Mouse (Mus musculus) gastrocnemius, postnatal 4 days (tissue): ENCODE measurements at regions not wholly inside any gene's neighbourhood (a gene's known extent, or its start where the extent isn't known, plus 50 kb on each side); places are given as distances from the start of the nearest gene placed in this dataset.

Source experiments
- DNase-seq, 2 experiments: peaks; one replicate each; pipeline ENCODE4 v3.0.0; 2021 to 2022; ENCODE audit warnings: low spot score in 2 of 2, mixed read lengths in 2 of 2

DNA sequence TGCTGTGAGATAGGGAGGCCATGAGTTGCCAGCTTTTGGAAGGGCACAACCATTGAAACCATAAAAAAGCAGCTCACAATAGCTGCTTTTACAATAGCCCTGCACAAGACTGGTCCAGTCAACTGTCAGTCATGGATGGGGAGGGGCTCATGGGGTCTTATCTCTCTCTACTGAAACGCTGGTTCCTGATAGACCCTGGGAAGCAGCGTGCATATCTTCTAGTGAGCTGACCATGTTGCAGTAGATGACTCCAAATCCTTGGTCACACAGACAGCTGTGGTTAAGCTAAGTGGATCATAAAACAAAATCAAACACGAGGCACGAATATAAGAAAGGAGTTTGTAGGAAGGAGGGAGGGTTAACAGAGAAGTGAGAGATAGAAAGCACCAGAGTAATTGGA is 105.0 kb downstream of the Aldh8a1 start:
- no peak for DNase-seq

DNA sequence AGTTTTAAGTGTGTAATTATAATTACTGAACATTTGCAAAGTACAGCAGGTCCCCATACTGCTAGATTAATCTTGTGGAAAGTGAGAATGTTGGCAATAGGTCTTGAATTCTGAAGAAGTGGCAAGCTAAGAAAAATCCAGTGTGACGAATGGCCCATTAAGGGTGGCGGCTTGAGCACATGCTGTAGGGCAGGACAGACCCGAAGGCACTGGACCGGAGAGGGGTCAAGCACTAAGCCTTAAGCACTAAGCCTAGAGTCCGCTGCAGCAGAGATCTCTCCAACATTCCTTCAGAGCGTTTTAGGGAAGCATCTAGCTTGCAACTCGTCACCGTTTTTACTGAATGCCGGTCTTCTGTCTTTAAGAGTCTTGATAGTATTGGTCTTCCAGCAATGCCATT is 105.6 kb downstream of the Aldh8a1 start:
- DNase-seq: no peak

DNA sequence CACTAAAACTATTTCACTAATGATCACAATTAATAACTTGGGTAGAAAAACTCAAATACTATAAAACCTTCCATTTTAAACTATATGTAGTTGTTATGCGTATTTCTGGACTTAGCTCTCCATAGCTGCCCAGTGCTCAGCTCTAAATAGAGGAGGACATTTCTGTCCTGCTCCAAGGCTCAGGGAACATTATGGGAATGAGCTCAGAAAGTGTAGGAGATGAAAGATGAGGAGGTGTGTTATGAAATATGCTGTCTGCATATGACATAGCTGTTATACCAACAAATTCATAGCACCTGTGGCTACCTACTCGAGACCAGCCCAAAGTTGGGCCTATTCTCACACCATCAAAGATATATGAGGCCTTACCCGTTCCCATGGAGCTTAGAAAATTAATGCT is 106.3 kb downstream of the Aldh8a1 start:
- no peak for DNase-seq

DNA sequence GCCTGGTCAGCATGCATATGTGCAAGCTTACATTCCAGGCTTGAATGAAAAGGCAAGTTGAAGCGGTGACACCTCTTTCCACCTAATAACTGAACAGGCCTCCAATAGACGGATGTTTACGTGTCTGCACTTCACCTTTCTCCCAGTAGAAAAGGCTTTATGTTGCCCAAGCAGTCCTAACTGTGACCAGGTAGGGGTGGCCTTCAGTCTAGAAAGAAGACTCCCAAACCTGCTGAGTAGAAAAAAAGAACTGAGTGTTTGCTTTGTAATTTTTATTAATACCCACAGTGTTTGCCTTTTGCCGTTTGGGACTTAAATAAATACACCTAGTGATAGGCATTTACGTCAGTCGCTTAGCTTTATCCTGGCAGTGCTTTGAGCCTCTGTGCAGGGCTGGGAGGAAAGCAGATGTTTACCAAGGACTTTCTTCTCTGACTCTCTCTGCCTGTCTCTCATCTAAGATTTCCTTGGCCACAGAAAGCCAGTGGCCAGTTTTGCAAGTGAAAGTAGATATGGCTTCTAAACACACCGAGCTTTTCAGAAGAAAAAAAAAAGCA is 104.5 kb upstream of the 1700020N01Rik start:
- DNase-seq: no peak

DNA sequence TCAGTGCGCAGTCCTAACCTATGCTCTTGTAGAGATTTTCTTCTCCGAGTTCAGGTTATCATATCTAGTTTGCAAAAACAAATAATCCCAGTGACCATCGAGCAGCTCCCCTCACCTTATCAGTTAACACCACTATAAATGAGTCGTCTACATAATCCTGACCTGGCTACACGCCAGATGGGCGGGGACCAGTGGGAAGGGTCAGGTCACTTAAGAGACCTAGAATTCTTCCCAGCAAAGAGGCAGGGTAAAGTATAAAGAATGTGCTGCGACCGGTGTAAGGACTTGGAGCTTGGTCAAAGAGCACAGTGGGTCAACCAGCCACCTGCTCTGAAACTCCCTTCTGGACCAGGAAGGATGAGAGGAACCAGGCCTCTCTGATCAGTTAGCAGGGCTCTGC is 102.0 kb upstream of the 1700020N01Rik start:
- DNase-seq: no peak

DNA sequence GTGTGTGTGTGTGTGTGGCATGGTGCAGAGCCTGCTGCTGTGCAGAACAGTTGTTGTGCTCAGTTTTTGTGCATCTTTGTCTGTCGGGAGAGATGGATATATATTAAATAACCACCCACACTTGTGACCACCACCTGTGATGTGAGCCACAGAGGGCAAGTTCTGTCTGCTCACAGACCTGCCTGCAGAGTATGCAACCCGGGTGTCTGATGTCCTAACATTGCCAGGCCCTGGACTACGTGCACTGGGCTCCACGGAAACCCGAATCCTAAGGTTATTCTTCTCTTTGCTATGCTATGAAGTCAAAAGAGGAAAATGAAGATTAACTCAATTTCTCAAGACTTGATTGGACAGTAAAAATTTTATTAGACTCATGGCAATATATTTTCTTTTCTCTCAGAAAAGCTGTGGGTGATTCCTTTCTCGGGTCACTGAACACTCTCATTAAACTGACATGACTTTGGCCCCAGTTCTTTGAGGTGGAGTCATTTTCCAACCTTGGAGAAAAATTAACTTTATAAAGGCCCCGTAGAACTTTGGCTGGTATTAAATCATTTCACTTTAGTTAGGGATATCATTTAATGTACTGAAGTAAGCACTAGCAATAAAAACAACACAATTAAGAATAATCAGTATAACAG is 100.6 kb upstream of the 1700020N01Rik start:
- DNase-seq: no peak

DNA sequence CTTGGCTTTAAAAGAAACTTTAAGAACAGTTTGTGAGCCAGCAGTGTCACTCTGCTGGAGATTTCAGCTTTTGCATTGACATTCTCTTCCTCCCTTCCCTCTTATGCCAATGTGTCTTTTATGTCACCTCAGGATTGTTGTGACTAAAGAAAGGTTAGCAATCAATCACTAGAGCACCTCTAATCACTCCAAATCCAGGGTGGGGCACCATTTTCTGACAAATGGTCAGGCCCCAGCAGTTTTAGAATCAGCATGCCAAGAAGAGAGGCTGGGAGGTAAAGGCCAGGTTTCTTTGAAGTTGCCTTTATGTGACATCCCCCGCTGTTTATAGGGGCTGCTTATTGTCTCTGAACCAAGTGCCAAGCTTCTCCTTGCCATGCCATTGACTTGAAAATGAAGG is 98.4 kb upstream of the 1700020N01Rik start:
- DNase-seq: no peak

DNA sequence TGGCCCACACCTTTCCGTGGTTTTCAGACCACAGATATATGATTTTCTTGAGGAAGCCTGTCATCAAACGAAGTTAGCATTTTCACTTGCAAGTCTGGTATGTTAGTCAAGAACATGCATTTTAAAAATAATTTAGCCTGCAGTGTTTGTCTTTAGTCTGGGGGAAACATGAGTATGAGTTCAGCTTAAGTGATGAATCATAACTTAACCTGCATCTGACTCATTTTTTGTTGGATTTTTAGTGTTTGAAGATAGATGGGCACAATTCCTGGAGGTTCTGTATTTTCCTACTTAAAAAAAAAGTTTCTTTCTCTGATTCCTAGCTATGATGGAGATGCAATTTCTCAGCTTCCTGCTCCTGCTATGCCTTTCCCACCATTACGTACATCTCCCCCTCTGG is 95.8 kb upstream of the 1700020N01Rik start:
- DNase-seq: no peak

DNA sequence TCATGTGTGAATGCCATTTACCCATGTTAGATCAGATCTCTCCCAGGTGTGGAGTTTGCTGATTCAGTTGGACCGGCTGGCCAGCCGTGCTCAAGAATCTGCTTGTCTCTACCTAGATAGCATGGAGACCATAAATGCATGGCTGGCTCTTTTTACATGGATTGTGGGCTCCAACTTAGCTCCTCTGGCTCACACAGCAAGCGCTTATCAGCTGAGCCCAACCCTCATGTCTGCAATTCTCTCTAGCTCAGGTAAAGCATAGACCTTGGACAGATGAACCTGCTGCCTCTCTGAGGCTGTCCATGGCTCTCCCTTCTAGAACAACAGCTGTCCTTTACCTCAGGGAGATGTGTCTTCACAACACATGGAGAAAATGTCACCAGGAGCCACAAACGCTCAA is 94.8 kb upstream of the 1700020N01Rik start:
- DNase-seq: no peak

DNA sequence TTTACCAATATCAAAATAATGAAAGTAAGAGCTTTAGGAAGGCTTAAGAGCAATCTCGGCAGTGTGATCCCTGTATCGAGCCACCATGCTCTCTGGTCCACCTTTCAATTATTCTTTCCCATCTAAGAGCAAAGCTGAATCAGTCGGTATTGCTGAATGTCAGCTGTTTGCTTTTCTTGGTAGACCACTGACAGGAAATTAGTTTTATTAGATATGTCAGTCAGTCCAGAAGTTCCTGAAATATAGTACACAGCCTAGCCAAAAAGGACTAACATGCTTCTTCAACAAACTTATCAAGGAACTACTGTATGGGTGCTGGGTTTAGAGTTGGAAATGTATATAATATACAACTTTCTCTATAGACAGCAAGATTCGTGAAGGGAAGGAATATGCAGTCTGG is 91.3 kb upstream of the 1700020N01Rik start:
- DNase-seq: no peak

DNA sequence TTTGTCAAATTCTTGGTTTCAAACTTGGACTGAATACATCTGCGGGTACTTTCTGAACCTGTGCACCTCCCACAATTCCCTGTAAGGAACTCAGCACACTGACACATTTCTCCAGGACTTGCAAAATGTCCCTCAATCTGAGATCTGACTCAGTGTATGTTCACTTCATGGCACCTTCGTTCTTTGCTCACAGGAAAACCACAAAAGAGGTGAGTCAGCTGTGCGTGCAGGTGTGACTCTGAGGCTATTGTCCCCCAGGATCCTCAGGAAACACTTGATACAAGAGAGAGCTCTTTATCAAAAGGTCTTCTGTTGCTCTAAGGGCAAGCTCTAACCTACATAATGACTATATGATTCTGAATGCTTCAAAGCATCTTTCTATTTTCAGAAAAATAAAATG is 88.5 kb upstream of the 1700020N01Rik start:
- no peak for DNase-seq

DNA sequence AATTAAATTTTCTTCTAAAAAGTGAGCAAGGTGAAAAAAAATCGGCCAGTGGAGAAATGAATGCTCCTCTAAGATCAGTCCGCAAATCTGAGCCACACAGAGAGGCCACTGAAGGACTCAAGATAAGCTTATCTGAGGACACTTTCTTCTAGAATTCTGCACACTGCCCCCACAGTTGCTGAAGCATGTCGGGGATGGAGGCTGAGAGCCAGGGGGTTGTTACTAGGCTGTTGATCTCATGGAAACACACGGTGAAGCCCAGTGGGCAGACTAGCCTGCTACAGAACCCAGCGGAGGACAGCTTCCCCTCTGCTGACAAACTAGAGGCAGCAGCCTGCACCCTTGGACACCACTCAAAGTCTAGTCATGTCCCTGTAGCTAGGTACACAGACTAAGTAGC is 81.6 kb upstream of the 1700020N01Rik start:
- no peak for DNase-seq

DNA sequence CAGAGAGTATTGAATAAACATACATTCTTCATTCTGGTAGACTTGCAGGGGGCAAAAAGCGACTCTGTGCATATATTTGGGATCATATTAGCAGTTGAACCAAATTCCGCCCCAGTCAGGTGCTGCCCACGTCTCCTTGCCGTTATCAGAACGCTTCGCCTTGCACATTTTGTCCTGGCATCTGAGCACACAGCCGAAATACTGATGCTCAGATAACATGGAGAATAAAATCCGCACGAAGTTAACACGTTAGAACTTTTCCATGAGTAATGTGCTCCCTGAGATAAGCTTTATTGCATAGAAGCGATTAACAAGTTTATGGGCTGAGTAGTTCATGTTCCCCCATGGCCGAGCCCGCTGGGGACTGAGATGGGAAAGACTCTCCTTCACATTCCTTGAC is 80.5 kb upstream of the 1700020N01Rik start:
- DNase-seq: no peak

DNA sequence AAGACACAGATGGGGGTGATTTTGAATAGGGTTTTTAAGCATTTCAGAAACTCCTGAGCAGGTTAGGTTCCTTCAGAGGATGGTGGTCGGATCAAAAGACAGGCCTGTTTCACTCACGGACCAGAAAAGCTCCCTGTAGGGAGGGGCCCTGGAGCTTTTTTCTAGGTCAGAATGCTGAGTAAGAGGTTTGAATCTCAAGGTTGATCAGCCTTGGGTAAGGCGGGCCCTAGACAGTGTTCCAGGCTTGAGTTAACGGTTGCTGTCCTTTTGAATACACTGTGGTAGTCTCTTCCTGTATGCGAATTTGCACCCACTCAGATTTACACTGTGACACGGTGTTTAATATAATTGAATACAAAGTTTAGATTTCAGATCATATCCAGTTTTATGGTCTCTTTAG is 75.2 kb upstream of the 1700020N01Rik start:
- no peak for DNase-seq

DNA sequence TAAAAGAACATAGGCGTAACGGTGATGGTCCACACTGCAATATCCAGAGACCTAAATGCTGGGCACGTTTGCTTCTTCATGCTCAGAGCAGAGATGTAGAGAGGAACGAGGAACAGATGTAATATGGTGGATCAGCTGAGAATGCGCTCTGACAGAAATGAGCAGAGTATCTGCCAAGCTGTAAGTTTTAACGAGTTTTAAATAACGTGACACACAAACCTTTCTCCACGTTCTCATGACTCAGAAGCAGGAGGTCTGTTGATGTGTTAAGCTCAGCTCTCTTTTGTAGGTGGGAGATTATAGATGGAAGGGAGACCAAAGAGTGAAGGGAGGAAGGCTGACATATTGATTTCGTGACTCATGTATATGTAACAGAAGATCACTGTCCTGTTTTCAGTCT is 72.1 kb upstream of the 1700020N01Rik start:
- DNase-seq: no peak

DNA sequence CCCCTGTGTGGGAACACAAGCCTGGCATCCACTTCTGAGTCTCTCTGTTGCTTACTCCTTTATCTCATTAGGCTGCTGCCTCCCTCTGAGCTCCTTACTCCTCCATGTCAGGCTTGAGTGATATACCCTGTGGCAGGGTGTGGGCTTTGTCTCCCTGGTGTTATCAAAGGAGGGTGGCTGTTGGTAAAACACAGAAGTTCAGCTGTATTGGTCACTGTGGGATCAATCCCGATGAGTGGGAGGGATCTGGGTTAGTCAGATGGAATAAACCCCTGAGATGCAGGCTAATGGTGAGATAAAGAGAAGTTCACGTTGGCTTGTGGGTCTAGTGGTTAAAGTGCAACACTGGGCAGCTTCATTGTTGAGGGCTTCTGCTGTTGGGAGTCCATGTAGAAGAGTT is 67.4 kb upstream of the 1700020N01Rik start:
- no peak for DNase-seq

DNA sequence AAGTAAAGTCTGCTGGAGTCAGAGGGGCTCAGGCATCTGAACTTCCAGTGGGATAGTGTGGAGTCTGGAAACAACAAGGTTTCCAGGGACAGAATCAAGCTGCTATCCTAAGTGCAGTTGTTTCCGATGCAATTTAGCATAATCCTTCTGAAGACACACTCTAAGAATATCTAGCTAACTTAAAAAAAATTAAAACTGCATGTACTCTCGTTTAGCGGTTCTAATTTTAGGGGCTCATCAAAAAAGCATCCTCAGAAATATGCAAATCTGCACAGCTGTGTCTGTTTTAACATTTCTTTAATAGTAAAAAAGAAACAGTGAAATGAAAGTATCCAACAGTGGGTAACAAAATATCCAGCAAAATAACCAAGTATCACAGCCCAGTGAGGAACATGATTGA is 64.5 kb upstream of the 1700020N01Rik start:
- no peak for DNase-seq

DNA sequence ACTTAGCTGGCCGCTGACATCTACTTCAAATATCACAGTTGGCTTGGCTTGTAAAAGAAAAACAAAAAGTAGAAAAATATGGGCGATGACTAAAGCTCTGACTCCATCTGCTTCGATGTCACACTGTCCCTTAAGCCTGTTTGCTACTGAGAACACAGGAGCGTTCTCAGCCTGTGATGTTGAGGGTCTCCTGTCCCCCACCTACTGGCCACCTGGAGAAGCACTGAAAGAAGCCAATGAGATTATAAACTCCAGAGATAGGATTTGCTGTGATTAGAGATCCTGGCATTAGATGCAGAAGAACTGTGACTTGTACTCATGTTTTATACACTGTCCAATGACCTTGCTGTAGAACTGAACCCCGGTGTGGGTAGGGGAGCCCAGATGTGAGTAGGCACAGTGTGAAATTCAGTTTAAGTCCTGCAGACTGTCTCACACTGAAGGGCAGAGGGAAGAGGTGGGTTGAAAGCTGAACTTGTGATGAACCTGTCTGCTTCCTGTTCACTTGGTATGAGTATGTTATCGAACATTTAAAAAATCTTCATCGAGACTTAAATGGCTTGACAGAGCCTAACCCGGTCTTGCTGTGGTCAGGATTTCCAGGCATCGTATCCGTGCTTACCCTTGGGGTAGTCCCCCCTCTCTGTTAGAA is 63.7 kb upstream of the 1700020N01Rik start:
- DNase-seq: no peak

DNA sequence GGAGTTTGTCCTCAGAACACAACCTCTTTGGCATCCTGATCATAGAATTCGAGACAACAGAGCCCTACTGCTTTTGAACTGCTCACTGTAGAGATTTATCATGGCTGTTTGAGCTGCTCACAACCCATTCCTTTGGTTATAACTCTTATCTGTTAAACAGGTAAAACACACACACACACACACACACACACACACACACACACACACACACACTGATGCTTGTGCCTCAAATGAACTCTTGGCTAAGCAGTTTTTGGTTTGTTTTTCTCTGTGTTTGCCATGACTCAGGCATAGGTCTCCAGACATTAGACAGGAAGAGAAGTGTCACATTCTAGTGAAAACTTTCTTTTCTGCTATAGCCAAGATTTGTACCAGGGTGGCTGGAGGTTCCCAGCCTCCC is 60.8 kb upstream of the 1700020N01Rik start:
- no peak for DNase-seq

DNA sequence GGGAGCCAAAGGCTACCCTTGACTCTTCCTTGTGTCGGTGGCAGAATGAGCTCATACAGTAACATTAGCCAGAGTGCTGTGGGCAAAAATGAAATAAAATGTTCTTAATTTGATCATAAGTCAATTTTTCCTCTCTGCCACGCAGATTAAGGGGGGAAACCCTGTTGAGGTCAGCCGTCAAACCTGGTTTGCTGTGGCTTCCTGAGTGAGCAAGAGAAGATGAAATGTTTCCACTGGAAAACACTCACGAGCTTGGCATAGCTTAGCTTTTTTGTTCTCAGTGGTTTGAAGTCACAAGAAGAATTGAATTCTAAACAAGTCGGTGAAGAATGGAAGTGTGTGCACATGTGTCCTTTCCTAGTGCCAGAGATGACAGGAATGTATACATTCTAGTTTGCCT is 57.3 kb upstream of the 1700020N01Rik start:
- DNase-seq: no peak

DNA sequence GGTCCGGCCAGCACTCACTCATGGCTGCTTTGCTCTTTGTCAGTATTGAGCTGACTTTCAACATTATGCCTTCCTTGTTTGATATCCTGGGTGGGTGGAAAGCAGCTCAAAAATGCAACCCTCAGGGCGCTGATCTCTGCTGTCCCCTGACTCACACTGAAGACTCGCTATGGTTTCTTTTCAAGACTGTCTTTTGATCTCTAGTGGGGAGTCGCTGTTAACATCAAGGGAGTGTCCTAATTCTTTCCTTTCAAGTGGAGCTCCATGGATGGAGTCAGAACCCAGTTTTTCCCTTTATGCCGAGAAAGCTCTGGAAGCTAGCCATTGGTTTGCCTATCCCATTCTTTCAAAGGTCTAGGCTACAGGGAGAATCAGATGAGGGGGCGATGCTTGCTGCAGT is 54.5 kb upstream of the 1700020N01Rik start:
- no peak for DNase-seq
